Mouse (Mus musculus) spleen, adult 2 months (tissue): ENCODE measurements around the gene Ptpn13. TPM values are rescaled to one million over a fixed set of nuclear protein-coding genes. Genes with fewer than 3 reads are reported as not detected.
A peak's percentile ranks its signal among the peaks of the same experiment; 100 is the strongest.

Experiments used
- DNase-seq, 2 experiments: peaks; one replicate each; pipeline versions ENCODE4 v3.0.0 to v3.0.0-alpha.2; 2012 to 2021; ENCODE audit warnings: low spot score in 2 of 2, low read depth in 1 of 2
- H3K27ac ChIP-seq: fragments of 200-500 bp; 2 replicates; pipeline ENCODE4 v1.5.1; 2012; ENCODE audit warnings: low read length, inconsistent platforms; ENCODE audit not compliant: insufficient read depth
- H3K27me3 ChIP-seq: fragments of 200-500 bp; 2 replicates; pipeline ENCODE4 v1.6.1; 2012; ENCODE audit warnings: mild to moderate bottlenecking, moderate library complexity, low read length, inconsistent platforms; ENCODE audit not compliant: control insufficient read depth, insufficient read depth
- H3K36me3 ChIP-seq: fragments of 200-500 bp; 2 replicates; pipeline ENCODE4 v1.6.1; 2012; ENCODE audit warnings: mild to moderate bottlenecking, low read length, inconsistent platforms; ENCODE audit not compliant: control insufficient read depth, insufficient read depth
- H3K4me1 ChIP-seq: fragments of 200-500 bp; 2 replicates; pipeline ENCODE4 v1.6.1; 2011; ENCODE audit warnings: inconsistent platforms; ENCODE audit not compliant: control insufficient read depth, insufficient read depth, insufficient read length
- H3K4me3 ChIP-seq: fragments of 200-500 bp; 2 replicates; pipeline ENCODE4 v1.5.1; 2011; ENCODE audit warnings: mild to moderate bottlenecking, inconsistent platforms; ENCODE audit not compliant: insufficient read depth, insufficient read length; ENCODE audit errors: extremely low read depth
- CTCF ChIP-seq: fragments of 200-500 bp; IDR thresholded peaks from 2 replicates; pipeline ENCODE4 v1.5.1; 2011; ENCODE audit warnings: mild to moderate bottlenecking, inconsistent platforms; ENCODE audit not compliant: insufficient read depth, insufficient read length, insufficient replicate concordance; ENCODE audit errors: extremely low read depth
- POLR2A ChIP-seq: fragments of 200-500 bp; IDR thresholded peaks from 2 replicates; pipeline ENCODE4 v1.6.1; 2011; ENCODE audit warnings: low read depth, low read length, inconsistent platforms
- WGBS: fragments of 180-500 bp; shearing (Covaris S2); methylation state at CpG from one replicate; pipeline ENCODE4 v1.1.7; 2018; 5-methylcytosine and 5-hydroxymethylcytosine counted together
- polyA plus RNA-seq: library from polyadenylated mRNA; depleted of rRNA; stranded (reverse); fragments of >200 nt; gene quantifications from 2 replicates; pipeline ENCODE4 v1.2.3, GENCODE M21; 2012

Gene Ptpn13
- polyA plus RNA-seq, 1 experiment, result 1.8 TPM

DNA sequence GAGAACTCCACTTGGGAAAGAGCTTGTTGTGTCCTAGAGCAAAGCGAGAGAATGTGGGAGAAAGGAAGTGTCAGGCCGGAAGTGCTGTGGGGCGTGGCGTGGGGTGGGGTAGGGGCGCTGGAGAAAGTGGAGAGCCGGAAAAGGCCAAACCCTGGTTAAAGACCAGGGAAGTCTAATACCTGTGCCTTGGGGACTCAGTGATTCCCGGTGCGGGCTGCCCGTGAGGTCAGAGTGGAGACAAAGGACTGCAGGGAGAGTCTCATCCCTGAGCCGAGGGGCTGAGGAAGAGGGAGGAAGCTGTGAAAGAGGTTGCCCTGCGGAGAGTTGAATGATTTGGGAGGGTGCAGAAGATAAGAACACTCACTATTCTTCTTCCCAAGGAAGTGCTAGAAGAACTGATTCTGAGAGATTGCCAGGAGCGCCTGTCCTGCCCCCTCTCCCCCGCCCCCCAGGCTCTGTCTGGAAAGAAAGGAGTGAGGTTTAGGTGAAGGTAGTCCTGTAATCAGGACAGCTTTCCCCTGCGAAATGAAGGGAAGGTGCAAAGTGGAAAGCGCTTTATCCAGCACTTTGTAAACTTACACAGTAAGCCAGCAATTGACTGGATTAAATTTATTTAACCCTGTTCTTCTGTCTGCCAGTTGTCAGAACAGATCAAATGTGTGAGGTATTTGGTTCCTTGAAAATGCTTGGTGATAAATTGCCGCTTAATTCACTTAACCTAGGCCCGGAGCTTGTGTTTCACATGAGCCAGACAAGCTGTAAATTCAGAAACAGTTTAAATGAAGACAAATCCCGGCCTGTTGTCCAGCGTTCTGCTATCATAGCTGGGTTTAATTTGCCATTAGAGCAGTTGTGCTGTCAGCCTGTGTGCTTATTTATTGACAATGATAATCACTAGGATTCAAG lies 11.3 kb downstream of the Ptpn13 start:
- 68% methylated on average over 19 of the region's 19 CpGs for WGBS
- Histone ChIP-seq H3K4me3 (no peak overlapping the region), H3K36me3 (no peaks in the 10 kb centered on the region), H3K4me1 (no peaks in the 10 kb centered on the region), H3K27me3 (no peaks in the 10 kb centered on the region), H3K27ac (peak overlapping the region; percentile 21; the same call in 1 of the 2 replicates)
- DNase-seq, result no peak
- no peak for TF ChIP-seq POLR2A
- TF ChIP-seq CTCF, result no peak

GRCm38 (mm10) chr5:103437714-103438113 lies 12.7 kb downstream of the Ptpn13 start:
- Histone ChIP-seq H3K27me3 (no peaks in the 10 kb centered on the region), H3K36me3 (no peaks in the 10 kb centered on the region), H3K27ac (no peak overlapping the region), H3K4me1 (no peaks in the 10 kb centered on the region), H3K4me3 (no peak overlapping the region)
- TF ChIP-seq POLR2A (no peak), CTCF (no peak)
- no peak for DNase-seq
- 64% methylated on average over 3 of the region's 3 CpGs for WGBS

GRCm38 (mm10) chr5:103439171-103439570 lies 14.2 kb downstream of the Ptpn13 start:
- no peaks in the 10 kb centered on the region for H3K27me3 ChIP-seq
- H3K4me1 ChIP-seq, result no peaks in the 10 kb centered on the region
- no peak overlapping the region for H3K27ac ChIP-seq
- H3K4me3 ChIP-seq, result no peak overlapping the region
- 67% methylated on average over 11 of the region's 11 CpGs for WGBS
- H3K36me3 ChIP-seq, result no peaks in the 10 kb centered on the region
- DNase-seq, result no peak
- TF ChIP-seq CTCF (no peak), POLR2A (no peak)

- WGBS, result 76% methylated on average over 11 of the region's 11 CpGs
- TF ChIP-seq POLR2A (no peak), CTCF (no peak)
Measured at GRCm38 (mm10) chr5:103440418-103441276, 15.7 kb downstream of the Ptpn13 start.

GRCm38 (mm10) chr5:103441706-103442105 lies 16.7 kb downstream of the Ptpn13 start:
- whole genome bisulfite sequencing, result 83% methylated on average over 4 of the region's 4 CpGs
- no peak overlapping the region for H3K4me3 ChIP-seq
- no peak overlapping the region for H3K27ac ChIP-seq
- H3K36me3 ChIP-seq, result no peaks in the 10 kb centered on the region
- H3K27me3 ChIP-seq, result no peaks in the 10 kb centered on the region
- no peak for TF ChIP-seq CTCF
- TF ChIP-seq POLR2A, result no peak
- no peaks in the 10 kb centered on the region for H3K4me1 ChIP-seq
- no peak for DNase-seq

More at GRCm38 (mm10) chr5:103440418-103441276, 15.7 kb downstream of the Ptpn13 start:
- Histone ChIP-seq H3K27me3 (no peaks in the 10 kb centered on the region), H3K4me3 (no peak overlapping the region), H3K27ac (no peak overlapping the region), H3K36me3 (no peaks in the 10 kb centered on the region), H3K4me1 (no peaks in the 10 kb centered on the region)
- no peak for DNase-seq

- H3K4me1 ChIP-seq, result no peaks in the 10 kb centered on the region
- 73% methylated on average over 4 of the region's 4 CpGs for WGBS
- no peak for DNase-seq
- no peak overlapping the region for H3K27ac ChIP-seq
- no peak overlapping the region for H3K4me3 ChIP-seq
- no peaks in the 10 kb centered on the region for H3K27me3 ChIP-seq
- TF ChIP-seq POLR2A, result no peak
- TF ChIP-seq CTCF, result no peak
- H3K36me3 ChIP-seq, result no peaks in the 10 kb centered on the region
Measured at GRCm38 (mm10) chr5:103442269-103442688, 17.3 kb downstream of the Ptpn13 start.
